Mouse (Mus musculus): ENCODE results near the gene Olfr266. TPM values are rescaled to one million over a fixed set of nuclear protein-coding genes. Genes with fewer than 3 reads are reported as not detected.

Olfr266 gene
- polyA plus RNA-seq, 1 experiment from 2014 or later: not detected

Other genes with a start within 250 kb of the Olfr266 start
- gene Lrif1, start 141.3 kb downstream of the Olfr266 start, polyA plus RNA-seq (2015; fragmentation: Nextera tagmentation; extraction: Ambion mirVana): 12.0 and 12.2 TPM in 2 replicates
- 12.0 and 14.1 TPM in 2 replicates for gene Cd53, start 36.1 kb downstream of the Olfr266 start, polyA plus RNA-seq (2015; fragmentation: Nextera tagmentation; extraction: Ambion mirVana)
- 1.0 and 1.7 TPM in 2 replicates for gene Kcna3, start 209.9 kb upstream of the Olfr266 start, polyA plus RNA-seq (2015; fragmentation: Nextera tagmentation; extraction: Ambion mirVana)

Data from embryonic facial prominence, embryonic 15.5 days (tissue).